Mouse (Mus musculus) embryo, embryonic 10 days (tissue): ENCODE measurements around the gene Bola3.
"Not testable (repeated sequence)": the region's sequence is repeated elsewhere in the genome, so short reads cannot be mapped to it uniquely, and the experiment has no call there.

ENCODE experiments used
- DNase-seq: peaks from one replicate; pipeline ENCODE4 v3.0.0-alpha.2; 2015; ENCODE audit warnings: low spot score

Gene Bola3

DNA sequence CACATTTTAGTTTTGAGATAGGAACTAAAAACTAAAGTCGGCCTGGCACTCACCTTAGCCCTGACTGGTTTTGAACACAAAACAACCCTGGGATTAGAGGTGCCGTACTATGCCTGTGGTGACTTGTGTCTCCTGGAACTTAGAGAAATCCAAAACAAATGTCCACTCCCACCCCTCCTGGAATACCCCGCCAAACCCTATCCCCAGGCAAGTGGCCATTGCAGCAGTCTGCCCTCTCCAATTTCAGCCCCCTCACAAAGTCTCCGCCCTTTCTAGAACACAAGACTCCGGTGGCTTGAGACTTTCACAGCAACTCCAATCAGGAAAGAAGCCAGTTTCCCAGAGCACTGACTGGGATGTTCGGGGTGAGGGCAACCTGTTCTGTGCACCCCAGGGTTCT, at the start of gene Bola3:
TSS of gene Bola3 (plus strand) at position 275 of the 400 bp plus-strand sequence.
- peak; percentile 27 for DNase-seq

DNA sequence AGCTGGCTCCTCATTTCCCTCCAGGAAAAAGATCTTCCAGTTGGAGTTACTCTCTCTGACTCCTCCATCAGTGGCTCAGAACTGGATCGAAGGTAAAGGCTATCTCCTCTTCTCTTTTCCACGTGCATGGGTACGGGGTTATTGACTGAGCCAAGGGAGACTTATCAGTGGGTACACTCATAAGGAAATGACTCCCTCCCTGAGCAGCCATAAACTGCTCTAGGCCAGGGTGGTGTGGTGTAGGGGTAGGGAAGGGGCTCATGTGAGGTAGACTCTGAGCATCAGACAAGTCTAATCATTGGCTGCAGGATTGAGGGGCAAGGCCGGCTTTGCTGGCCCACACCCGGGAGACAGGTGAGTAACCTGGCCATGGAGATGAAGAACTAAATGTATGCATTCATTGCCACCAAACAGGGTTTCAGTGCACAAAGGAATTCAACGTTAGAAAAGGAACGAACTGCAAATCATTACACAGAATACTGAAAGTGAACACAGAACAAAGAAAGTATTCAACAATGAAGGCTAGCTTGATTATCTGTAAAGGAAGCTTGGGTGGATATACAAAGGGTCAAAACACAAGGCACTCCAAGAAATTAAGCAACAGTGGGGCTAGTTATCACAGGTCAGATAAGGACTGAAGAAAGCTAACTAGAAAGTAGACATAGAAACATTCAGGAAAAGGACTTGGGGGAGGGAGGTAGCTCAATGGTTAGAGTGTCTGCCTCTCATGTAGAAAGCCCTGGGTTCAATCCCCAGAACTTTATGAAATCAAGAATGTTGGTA, 48.3 kb upstream of the Bola3 start:
- no peak for DNase-seq

DNA sequence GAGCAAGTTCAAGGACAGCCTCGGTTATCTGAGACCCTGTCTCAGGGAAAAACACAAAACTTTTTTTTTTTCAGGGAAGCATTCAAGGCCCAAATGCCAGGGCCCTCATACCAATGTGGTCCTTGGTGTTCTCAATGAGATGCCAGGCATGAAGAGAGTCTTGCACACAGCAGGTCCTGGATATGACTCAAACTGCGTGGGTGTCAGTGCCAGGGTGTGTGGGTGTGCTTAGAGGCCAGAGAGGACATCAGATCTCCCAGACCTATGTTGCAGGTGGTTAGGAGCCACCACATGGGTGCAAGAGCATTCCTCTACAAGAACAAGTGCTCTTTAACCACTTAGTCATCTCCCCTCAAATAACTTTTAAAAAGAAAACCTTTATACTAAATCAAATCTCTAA, 47.7 kb upstream of the Bola3 start:
- DNase-seq: no peak

DNA sequence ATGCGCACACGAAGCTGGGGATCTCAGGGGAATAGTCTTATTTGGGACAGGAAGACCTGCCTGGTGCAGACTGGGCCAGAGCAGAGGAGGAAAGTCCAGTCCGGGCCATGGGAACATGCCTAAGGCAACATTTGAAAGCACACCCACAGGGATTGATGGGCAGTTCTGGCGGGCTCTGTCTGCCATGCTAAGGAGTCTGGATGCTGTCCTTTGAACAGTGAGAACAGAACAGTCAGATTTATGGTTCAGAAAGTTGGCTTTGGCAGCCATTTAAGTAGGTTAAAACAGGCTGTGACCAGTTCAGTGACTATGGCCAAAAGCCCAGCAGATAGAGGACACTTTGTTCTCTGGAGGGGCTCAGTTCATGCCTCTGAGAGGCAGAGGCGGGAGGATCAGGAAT, 46.7 kb upstream of the Bola3 start:
- DNase-seq: no peak

DNA sequence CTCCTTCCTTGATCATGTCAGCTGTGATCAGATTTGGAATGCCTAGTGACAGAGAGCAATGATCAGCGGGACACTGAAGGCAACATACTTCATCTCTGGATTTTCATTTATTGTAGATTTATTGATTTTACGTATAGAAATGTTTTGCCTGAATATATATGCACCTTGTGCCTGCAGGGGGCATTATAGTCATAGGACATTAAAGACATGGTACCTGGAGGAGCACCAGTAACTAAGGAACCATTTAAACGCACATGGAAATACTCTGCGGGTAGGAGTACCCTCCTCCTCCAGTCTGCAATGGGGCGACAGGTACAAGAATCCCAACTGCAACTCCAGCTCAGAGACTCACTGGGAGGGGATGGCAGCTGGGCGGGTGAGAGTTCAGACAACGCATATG, 39.9 kb upstream of the Bola3 start:
- DNase-seq: no peak

DNA sequence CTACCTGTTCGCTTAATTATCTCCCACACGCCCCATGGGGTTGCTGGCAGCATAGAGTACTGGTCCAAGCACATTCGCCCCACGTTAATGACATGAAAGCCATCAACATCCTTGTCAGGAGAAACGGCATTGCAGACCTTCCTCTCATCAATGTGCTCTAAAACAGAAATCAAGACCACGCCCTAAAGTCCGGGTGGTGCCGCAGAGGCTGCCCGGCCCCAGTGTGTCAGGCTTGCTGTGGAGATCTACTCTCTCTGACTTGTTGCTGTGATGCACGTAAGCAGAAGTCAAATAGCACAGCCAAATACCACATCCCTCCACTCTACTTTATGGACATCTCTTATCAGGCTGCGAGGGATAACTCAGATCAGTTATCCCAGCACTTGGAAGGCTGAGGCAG, 37.7 kb upstream of the Bola3 start:
- DNase-seq: no peak

DNA sequence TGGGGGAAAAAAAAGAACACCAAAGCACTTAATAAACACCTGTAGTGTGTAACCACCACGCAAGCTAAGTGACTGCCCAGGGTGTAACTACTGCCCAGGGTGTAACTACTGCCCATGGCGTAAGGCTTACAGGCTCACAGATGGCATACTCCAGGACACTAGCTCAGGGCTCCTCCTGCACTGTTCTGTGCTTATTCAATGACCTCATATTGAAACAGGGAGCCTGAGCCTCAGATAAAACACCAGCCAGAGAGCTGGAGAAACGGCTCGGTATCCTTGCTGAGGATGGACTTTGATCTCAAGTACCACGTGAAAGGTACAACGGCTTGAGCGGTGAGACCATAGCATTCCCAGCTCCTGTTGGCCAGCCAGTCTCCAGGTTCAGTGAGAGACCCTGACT, 36.9 kb upstream of the Bola3 start:
- DNase-seq: no peak

DNA sequence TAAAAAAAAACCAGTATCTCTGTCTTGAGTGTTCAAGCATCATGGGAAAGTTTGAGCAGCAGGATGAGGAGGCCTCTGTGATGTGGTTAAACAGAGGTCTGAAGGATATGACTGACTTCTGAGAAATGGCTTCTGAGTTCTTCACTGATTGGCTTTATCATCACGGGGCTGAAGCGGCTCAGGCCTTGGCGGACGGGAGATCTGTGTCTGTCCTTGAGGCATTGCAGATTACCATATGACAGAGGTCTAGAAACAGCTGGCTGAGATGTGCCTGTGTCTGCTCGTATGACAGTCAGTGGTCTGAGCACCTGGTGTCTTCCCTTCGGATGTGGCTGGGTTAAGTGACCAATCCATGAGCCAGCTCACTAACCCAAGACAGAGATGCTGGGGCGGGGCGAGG, 36.4 kb upstream of the Bola3 start:
- no peak for DNase-seq

DNA sequence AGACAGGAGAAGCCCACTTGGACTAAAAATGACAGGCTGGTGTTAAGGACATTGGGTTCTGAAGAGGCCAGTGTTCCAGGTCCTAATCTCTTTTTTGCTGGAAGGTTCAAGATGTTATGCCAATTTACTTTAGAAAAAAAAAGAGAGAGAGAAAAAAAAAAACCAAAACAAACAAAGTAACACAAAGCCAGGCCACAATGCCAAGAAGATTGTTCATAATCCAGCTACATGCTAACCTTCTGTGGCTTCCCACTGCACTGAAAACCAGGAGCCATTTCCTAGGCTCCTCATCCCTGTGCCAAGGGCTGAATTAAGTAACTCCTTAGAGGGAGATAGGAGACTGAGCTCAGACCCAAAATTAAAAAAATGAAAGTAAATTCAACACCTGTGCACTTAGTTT, 33.7 kb upstream of the Bola3 start:
- DNase-seq: no peak

DNA sequence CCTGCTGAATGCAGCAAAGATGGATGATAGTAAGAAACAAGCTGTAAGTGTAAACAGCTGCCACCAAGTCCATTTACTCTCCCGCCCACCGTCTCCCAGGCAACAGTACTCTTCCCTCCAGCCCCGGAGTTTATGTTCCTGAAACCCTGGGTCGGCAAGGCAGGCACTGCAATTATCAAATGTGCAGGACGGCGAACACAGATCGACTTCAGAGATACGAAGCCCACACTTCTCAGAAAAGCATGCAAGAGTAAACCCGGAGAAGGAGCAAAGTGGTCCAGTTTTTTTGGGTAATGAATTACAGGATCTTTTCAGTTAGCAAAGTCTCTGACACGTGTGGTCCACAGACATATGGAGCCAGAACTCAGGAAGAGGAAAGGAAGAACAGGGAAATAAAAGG, 32.9 kb upstream of the Bola3 start:
- peak; percentile 84 for DNase-seq

DNA sequence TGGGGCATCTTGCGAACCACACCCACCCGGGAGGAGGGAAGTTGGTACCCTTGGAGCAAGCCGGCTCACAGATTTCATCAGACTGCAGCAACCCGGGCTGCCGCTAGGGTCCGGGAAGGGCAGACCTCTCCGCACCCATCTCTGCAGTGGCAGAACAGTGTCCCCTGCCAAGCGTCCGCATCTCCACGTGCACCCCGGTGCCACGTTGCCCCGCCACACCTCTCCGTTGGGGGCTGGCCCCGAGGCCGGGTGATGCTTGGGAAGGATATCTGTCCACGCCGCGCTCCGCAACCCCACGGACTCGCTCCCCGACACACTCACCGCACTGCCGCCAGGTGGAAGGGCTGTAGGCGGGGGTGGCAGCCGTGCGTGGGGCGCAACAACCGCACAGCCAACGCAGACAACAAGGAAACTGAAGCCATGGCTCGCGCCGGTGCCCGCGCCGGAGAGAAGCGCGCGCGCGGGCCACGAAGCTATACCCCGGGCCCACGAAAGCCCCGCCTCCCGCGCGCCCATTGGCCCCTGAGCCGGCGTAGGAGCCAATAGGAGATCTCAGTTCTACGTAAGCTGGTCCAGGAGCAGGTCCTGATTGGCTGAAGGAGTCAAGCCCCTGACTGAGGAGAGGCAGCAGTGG, 31.7 kb upstream of the Bola3 start:
- peak; percentile 95 for DNase-seq

DNA sequence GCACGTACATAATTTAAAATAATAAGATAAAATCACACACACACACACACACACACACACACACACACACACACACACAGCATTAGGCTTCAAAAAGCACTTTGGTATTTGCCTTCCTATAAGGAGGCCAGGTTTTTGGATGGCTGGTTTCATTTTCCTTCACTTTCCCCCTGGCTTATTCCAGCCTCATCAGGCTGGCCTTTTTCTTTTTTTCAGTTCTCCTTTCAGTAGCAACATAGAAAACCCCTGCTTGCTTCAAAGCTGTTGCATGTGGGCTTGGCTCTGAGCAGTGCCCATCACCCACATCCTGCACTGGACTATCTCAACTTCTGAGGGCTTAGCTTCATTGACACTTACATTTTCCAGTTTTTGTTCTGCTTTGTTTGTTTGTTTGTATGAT, 27.0 kb upstream of the Bola3 start:
- no peak for DNase-seq

DNA sequence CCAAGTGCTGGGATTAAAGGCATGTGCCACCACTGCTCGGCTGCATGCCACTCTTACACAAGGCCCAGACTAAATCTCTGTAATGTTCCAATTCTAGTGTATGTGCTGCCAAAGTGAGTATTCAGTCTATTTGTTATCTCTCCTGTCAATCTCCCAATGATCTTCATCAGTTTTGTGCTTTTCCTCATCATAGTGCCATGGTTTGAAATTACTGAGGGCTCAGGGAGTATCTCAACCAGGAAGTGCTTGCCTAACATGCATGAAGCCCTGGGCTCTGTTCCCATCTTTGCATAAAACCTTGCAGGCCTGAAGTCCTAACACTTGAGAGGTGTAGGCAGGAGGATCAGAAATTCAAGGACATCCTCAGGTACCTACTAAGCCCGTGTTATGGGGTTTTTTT, 26.2 kb upstream of the Bola3 start:
- no peak for DNase-seq

DNA sequence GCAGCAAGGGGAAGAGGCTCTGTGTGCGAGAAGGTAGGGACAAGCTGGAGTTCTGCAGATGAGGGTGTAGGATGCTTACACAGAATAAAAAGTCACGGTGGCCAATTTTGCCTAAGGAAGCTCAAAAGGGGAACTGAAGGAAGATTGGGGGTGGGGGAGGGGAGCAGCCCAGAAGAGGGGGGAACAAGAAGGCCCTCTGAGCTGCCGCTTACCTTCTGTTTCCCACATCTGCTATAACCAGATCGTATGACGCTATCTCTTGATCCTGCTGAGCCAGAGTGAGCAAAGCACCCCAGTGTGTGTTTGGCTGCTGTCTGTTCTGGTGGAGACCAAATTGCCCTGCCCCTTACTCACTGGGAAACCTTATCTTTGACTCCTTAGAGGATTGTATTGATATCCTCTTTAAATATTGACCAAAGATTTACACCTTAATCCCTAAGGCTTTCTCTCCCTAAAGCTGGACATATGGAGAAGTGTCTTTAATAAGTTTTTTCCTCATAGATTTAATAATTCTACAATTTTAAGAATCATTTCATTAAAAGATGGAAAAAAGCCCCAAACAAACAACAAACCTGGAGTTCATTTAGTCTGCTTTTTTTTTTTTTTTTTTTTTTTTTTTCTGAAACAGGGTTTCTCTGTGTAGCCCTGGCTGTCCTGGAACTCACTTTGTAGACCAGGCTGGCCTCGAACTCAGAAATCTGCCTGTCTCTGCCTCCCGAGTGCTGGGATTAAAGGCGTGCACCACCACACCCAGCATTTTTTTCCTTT, 25.1 kb upstream of the Bola3 start:
- DNase-seq: no peak

DNA sequence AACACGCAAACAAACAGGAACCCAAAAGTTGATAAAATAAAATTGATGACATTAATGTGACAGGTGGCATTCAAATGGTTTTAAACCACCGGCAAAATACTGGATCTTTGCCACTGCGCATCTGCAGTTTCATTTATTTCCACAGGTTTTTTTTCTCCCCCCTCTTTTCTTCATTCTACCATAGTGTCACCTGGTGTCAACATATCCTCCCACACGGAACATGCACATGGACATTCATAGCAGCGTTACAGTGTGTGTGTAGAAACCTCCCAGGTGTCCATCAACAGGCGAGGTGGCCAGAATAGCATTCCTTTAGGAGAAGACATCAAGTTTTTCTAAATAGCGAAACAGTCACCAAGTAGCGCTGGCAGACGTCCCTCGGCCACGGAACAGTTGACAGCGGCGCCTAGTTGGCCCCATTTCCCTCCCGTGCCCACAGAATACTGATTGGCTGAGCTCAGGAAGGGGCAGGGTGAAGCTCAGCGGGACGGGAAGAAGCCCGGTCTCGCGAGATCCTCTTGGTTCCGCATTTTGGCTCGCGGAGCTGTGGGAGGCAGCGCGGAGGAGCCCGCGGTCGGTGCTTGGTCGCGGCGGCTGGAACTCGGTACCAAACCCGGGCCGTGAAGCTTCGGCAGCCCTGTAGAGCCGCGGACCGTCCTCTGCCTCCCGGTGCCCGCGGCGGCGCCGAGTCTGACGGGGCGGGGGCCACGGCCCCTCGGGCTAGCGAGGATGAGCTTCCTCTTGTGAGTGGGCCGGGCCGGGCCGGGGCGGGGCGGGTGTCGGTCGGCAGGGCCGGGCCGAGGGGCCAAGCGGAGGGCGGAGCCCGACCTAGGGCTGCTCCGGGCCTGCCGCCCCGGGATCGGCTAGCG, 23.2 kb upstream of the Bola3 start, which contains the start of the genes Mthfd2 and Mob1a:
TSS of gene Mthfd2 (minus strand) at position 384 of the 869 bp plus-strand sequence.
TSS of gene Mob1a (plus strand) at position 492 of the 869 bp plus-strand sequence.
- DNase-seq: peak; percentile 98

DNA sequence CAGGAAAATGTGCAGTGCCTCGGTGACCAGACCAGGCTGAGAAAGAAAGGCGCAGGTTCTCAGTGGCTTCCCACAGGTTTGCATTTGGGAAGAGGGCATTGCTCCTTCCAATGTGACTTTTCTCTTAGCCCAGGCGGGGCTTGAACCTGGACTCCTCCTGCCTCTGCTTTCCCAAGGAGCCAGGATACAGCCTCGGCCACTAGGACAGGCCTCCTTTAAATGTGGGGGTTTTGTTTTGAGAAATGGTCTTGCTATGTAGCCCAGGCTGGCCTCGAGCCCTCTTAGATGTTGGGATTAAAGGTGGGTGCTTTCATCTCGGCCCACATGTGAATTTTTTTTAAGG, 22.6 kb upstream of the Bola3 start:
- DNase-seq: no peak

DNA sequence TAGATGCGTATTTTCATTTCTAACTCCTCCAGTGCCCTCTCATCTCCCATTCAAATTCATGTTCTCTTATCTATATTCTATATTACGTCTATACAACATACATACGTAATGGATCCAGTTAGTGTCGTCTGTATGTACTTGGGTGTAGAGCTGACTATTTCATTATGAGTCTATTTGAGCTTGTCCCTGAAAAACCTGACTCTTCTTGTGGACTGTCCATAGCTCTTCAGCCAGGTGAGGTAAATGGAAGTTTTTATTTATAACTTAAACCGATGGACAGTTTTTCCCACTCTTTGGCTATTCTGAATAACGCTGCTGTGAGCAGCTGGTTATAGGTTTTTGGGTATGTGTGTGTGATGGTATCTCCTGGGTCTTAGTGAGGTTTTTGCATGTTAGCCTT, 22.2 kb upstream of the Bola3 start:
- DNase-seq: no peak

DNA sequence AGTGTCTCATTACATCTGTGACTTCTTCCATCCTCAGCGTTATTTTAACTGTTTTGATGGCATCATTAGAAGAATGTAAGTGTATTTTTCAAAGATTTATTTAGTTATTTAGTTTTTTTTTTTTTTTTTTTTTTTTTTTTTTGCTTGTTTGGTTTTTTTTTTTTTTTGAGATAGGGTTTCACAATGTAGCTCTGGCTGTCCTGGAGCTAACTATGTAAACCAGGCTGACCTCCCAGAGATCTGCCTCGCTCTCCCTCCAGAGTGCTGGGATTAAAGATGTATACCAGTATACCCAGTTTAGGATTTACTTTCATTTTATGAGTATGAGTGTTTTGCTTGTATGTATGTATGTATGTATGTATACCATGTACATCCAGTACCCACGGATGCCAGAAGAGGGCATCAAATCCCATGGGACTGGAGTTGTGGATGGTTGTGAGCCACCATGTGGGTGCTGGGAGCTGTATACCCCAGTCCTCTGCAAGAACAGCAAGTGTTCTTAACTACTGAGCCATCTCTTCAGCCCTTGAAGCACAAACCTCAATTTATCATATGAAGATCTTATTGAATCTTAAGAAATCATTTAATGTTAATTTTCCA, 21.3 kb upstream of the Bola3 start:
- no peak for DNase-seq

DNA sequence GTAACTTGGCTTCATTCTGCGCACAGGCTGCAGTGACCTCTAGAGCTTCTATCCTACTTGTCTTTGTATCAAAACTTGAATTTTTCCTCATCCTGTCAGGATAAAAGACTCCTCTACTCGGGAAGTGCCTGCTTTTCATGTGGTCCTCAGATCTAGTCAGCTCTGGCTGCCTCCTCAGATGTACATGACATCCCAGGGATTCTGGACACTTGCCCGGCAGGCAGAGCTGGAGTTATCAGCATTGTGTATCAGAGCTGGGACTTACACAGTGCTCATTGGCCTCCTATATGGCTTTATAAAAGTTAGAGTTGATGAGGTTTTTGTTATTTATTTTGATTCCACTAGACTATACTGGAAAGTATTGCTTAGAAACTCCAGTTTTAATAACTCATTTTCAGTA, 7.6 kb upstream of the Bola3 start:
- DNase-seq: no peak

DNA sequence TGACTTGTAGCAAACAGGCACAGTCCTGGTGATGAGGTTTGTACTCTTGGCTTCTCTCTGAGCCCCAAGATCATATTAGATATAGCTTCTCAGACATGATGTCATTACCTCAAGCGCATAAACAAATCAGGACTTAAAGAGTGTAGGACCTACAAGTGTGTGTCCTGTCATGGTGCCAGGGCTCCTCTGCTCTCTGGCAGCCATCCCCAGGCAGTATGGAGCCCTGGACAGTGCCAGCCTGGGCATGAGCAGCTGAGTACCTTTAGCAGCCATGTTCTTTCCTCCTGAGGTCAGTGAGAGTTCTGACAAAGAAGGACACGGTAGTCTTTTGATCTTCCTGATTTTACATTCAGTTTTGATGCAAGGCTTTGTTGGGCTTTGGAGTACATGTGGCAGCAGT, 6.0 kb upstream of the Bola3 start:
- no peak for DNase-seq

DNA sequence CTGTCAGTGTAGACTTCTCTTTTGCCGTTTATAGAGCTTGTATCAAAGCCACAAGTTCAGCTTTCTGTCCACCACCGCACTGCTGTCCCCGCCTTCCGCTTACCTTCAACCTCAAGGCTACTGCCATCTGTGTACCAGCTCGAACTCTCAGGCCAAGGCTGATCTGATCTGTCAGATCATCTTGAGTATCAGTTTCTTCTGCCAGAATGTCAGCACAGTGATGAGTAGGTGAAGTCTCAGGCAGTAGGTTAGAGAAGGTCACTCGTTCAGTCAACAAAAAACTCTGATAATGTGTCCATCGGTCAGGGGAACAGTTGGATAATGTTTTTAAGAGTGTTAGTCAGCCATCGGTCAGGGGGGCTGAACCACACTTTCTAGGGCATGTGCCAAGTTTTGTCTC, 3.7 kb upstream of the Bola3 start:
- not testable (repeated sequence) for DNase-seq

DNA sequence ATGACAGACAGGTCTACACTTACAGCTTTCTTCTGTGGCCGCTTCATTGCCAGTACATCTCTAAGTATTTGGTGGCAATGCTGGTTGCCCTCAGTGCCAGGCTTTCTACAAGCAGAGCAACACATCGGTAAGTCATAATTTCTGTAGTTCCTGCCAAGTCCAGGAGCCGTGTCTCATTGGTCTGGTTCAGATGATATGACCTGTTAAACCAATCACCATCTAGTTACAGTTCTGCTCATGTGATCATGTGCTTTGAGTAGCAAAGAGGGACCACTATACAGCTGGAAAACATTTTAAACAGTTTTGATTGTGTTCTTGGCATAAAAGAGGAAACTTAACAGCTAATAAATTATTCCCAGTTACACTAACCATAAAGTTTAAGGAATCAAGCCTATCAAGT, 1.0 kb upstream of the Bola3 start:
- DNase-seq: no peak
